Mouse (Mus musculus) 3134 (cell line): ENCODE measurements around the gene Tcp10a.
"Not testable (repeated sequence)": the region's sequence is repeated elsewhere in the genome, so short reads cannot be mapped to it uniquely, and the experiment has no call there.

Experiments used
- DNase-seq: peaks from one replicate; pipeline ENCODE4 v3.0.0-alpha.2; 2011; ENCODE audit warnings: low spot score; ENCODE audit not compliant: insufficient read length; ENCODE audit errors: extremely low read depth

Tcp10a gene

GRCm38 (mm10) chr17:7324346-7324745 lies at the start of gene Tcp10a:
Tcp10a (plus strand) TSS chr17:7324646.
- DNase-seq = not testable (repeated sequence)

- DNase-seq = no peak
Measured at GRCm38 (mm10) chr17:7278702-7279242, 45.7 kb upstream of the Tcp10a start.

- no peak for DNase-seq
Measured at GRCm38 (mm10) chr17:7279251-7279650, 45.2 kb upstream of the Tcp10a start.

GRCm38 (mm10) chr17:7284297-7284910 lies 40.0 kb upstream of the Tcp10a start:
- DNase-seq = no peak

- DNase-seq = no peak
Measured at GRCm38 (mm10) chr17:7285292-7285691, 39.2 kb upstream of the Tcp10a start.

- no peak for DNase-seq
Measured at GRCm38 (mm10) chr17:7286422-7287050, 37.9 kb upstream of the Tcp10a start.

GRCm38 (mm10) chr17:7292012-7292684 lies 32.3 kb upstream of the Tcp10a start:
- DNase-seq = no peak

- DNase-seq = not testable (repeated sequence)
Measured at GRCm38 (mm10) chr17:7306278-7307196, 17.9 kb upstream of the Tcp10a start.

GRCm38 (mm10) chr17:7315693-7316382 lies 8.6 kb upstream of the Tcp10a start:
- not testable (repeated sequence) for DNase-seq

GRCm38 (mm10) chr17:7319789-7320188 lies 4.7 kb upstream of the Tcp10a start:
- not testable (repeated sequence) for DNase-seq

GRCm38 (mm10) chr17:7326415-7326814 lies 2.0 kb downstream of the Tcp10a start:
- not testable (repeated sequence) for DNase-seq

- DNase-seq = not testable (repeated sequence)
Measured at GRCm38 (mm10) chr17:7332745-7333144, 8.3 kb downstream of the Tcp10a start.

GRCm38 (mm10) chr17:7337381-7337780 lies 12.9 kb downstream of the Tcp10a start:
- not testable (repeated sequence) for DNase-seq

- not testable (repeated sequence) for DNase-seq
Measured at GRCm38 (mm10) chr17:7348765-7349164, 24.3 kb downstream of the Tcp10a start.

GRCm38 (mm10) chr17:7352596-7352995 lies 28.1 kb downstream of the Tcp10a start, which contains the start of gene Ttll2:
Ttll2 (minus strand) TSS chr17:7352696.
- DNase-seq = not testable (repeated sequence)

- not testable (repeated sequence) for DNase-seq
Measured at GRCm38 (mm10) chr17:7359806-7360205, 35.4 kb downstream of the Tcp10a start.

- not testable (repeated sequence) for DNase-seq
Measured at GRCm38 (mm10) chr17:7360749-7361465, 36.5 kb downstream of the Tcp10a start.

- DNase-seq = not testable (repeated sequence)
Measured at GRCm38 (mm10) chr17:7365615-7366014, 41.2 kb downstream of the Tcp10a start.

GRCm38 (mm10) chr17:7366265-7366664 lies 41.8 kb downstream of the Tcp10a start:
- DNase-seq = not testable (repeated sequence)
